Mouse (Mus musculus): ENCODE measurements around the gene Dmgdh.

DNA sequence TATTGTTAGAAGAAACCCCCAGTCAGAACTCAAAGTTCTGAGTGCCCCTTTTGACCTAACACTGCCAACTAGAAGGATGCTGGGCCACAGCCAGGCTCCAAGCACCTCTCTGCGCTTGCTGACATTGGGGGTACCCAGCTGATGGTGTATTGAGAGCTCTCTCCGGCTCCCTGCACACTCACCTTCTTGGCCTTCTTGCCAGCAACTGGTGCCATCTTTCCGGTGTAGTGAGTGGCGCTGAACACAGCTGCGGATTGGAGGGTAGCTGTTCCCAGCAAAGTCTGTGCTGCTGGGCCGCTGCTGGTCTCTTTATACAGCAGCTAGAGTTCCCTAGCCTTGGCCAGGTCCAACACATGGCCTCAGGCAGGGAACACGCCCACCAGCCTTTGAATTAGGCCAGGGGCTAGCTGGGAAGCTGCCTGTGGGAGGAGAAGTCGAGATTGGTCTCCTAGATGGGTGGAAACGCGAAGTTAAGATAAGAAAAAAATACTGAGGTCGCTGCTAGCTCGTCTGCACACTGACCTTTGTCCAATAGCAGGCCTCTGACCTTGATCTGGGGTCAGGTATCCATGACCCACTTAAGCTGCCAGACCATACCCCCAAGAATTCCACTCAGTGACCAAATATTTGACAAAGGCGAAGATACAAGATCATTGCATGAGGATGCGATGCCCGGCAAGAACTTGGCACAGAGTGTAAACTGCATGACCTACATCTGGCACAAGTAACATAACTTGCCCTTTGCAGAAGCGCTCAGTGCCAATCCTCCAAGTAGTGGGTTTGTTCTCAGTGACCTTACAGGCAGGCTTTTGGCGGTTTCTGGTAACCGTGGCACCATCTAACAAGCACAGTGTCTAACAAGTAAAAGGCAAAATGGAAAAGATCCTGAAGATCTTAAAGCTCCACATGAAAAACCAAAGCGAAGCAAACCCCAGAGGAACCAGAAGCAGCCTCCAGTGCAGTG lies 36.7 kb upstream of the Dmgdh start, which contains the start of gene Bhmt:
- TF ChIP-seq CTCF (IDR thresholded peaks at IDR 0.05; ENCODE audit: borderline replicate concordance, insufficient read depth, low read length) (no peak), POLR2A (IDR thresholded peaks at IDR 0.05; ENCODE audit: low read depth, low read length) (no peak)

All from embryonic fibroblast, embryonic 13.5 days (primary cell).